Mouse (Mus musculus) hematopoietic stem cell, adult 5-6 weeks (primary cell): Measurements from ENCODE around the gene Izumo1. TPM values are rescaled to one million over a fixed set of nuclear protein-coding genes. Genes with fewer than 3 reads are reported as not detected.

ENCODE experiments used
- ATAC-seq, 2 experiments: fragments of 125-278 bp in 1 of 2; replicated peaks in 1 of 2; 2 replicates each; pipeline ENCODE4 v1.8.0; 2016 to 2017; ENCODE audit warnings: inconsistent platforms in 2 of 2, mild to moderate bottlenecking in 2 of 2, moderate number of reproducible peaks in 2 of 2, low read depth in 1 of 2, moderate TSS enrichment in 1 of 2; ENCODE audit not compliant: low FRiP score in 2 of 2, poor library complexity in 2 of 2, severe bottlenecking in 2 of 2, insufficient read depth in 1 of 2, low TSS enrichment in 1 of 2
- total RNA-seq: library from RNA; stranded (forward); fragments of 172-1452, 232-1000 nt; gene quantifications from 2 replicates; pipeline ENCODE4 v1.2.3, GENCODE M21; 2017

Gene Izumo1
- not detected in 2 replicates for total RNA-seq

- no peak for ATAC-seq
Observed at GRCm38 (mm10) chr7:45621443-45621842, at the start of gene Izumo1. Gene Izumo1, plus strand, starts transcription at chr7:45621811.

- ATAC-seq = no peak
Observed at GRCm38 (mm10) chr7:45571966-45572365, 49.6 kb upstream of the Izumo1 start.

GRCm38 (mm10) chr7:45573954-45574353 lies 47.7 kb upstream of the Izumo1 start:
- ATAC-seq = no peak

DNA sequence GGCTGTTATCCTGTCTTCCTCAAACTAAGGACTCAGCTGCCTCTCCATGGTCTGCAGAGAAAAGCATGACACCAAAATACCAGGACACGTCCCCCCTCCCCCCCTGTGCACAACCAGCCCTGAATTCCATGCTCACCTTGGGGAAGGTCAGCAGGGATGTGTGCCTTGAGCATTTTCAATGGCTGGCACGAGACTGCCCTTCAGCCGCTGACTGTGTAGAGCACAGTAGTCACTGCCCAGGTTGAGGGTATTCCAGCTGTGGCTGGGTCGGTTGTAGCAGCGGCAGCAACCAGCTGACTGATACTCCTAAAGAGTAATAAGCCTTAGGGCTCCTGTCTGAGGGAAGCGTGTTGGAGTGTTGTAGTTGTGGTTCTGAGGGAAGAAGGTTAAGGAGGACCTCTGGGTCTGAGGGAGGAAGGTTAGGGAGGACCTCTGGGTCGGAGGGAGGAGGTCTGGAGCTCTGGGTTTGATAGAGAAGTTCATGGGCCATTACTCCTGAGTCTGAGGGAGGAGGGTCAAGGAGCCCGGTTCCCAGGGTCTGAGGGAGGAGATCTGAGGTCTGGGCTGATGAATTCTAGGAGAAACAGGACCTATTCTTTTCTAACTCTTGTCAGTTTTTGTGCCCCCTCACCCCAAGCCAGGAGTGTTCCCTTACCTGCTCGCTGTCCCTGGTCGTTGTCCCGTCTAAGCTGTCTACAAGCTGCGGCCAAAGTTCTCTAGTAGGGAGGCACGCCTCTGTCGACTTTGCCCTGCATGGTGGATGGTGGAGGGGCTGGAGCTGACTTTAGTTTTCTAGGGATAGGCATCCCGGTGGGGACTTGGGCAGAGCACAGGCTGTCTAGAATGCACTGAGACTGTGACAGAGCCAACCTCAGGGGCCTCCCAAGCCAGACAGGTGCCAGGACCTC lies 46.9 kb upstream of the Izumo1 start:
- ATAC-seq = no peak

DNA sequence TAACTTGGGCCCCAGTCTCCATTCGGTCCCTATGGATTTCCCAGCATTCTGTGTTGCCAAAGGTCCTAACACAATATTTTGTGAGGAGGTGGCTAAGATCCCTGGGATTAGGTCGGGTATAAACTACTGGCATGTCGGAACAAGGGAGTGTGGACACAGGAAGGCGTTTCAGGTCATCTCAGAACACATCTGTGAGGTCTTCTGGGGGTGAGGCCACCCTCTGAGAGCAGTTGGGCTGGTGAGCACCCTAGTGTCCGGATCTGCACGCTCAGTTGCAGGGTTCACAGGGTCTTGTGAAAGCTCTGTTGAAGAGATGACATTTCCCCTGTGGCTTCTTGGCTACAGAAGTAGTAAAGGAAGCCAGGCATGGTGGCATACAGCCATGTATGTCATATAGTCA lies 35.7 kb upstream of the Izumo1 start:
- ATAC-seq = no peak

GRCm38 (mm10) chr7:45587631-45588592 lies 33.7 kb upstream of the Izumo1 start:
- ATAC-seq = no peak

- peak; percentile 85 to 89 for ATAC-seq
Observed at GRCm38 (mm10) chr7:45589173-45589572, 32.4 kb upstream of the Izumo1 start.

DNA sequence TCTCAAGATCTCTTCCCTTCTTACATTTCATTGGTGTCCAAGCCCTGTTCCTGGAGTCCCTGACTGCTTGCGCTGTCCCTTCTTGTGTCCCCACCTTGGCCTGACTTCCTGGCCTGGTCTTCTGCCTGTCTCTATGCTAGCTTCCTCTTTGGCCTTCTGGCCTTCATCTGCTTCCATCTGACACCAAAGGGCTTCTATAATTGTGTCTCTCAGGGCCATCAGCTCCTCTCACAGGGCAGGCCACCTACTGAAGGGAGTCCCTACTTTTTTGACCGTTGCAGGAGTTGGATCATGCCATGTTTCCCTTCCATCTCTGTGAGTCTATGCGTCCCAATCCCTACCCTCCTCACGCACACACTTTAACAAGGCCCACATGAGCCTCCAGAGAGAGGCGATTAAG lies 31.7 kb upstream of the Izumo1 start:
- no peak for ATAC-seq

DNA sequence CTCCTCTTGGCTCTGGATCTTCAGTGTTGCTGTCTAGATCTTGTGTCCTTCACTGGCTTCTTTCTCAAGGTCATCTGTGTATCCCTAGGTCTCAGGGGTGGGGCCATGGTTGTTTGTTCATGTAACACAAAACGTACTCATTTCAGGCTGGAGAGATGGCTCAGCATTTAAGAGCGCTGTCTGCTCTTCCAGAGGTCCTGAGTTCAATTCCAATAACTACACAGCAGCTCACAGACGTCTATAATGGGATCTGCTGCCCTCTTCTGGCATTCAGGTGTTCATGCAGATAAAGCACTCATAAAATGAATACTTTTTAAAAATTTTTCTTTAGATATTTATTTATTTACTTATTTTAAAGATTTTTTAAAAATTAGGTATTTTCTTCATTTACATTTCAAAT lies 30.7 kb upstream of the Izumo1 start:
- ATAC-seq = no peak

DNA sequence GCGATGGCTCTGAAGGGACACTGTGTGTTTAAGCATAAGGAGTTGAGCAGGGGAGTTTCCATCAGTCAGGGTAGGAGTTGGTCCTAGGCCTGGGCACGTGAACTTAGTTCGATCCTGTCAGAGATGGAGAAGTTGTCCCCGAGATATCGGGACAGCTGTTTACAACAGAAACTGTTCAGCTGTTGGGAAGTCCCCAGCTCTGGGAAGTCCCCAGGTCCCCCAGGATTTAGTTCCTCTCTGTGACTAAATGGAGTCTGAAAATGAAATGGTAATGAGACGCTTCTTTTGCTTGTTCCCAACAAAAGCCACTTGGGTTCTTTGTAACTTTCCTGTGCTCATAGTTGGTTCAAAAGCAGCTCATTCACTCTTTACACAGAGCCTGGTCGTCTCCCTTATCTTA lies 29.7 kb upstream of the Izumo1 start:
- ATAC-seq = no peak

- peak; percentile 55 to 65 for ATAC-seq
Observed at GRCm38 (mm10) chr7:45593118-45593815, 28.3 kb upstream of the Izumo1 start.

- no peak for ATAC-seq
Observed at GRCm38 (mm10) chr7:45595176-45595575, 26.4 kb upstream of the Izumo1 start.

GRCm38 (mm10) chr7:45596107-45596506 lies 25.5 kb upstream of the Izumo1 start:
- ATAC-seq = no peak

GRCm38 (mm10) chr7:45597013-45597412 lies 24.6 kb upstream of the Izumo1 start:
- ATAC-seq = no peak

DNA sequence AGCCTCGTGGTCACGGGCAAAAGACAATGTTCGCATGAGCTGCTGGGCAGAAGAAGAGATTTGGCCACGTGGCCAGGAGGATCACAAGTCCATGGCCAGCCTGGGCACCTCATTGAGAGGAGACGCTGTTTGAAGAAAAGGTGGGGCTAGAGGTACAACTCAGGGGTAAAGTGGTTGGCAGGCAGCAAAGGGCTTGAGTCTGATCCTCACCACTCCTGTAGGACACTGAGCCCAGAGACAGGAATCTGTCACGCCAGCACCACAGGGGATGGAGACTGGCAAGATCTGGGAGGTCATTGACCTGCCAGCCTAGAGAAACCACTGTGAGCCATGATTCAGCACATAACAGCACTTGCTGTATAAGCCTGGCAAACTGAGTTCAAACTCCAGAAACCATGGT lies 24.1 kb upstream of the Izumo1 start:
- ATAC-seq = no peak

DNA sequence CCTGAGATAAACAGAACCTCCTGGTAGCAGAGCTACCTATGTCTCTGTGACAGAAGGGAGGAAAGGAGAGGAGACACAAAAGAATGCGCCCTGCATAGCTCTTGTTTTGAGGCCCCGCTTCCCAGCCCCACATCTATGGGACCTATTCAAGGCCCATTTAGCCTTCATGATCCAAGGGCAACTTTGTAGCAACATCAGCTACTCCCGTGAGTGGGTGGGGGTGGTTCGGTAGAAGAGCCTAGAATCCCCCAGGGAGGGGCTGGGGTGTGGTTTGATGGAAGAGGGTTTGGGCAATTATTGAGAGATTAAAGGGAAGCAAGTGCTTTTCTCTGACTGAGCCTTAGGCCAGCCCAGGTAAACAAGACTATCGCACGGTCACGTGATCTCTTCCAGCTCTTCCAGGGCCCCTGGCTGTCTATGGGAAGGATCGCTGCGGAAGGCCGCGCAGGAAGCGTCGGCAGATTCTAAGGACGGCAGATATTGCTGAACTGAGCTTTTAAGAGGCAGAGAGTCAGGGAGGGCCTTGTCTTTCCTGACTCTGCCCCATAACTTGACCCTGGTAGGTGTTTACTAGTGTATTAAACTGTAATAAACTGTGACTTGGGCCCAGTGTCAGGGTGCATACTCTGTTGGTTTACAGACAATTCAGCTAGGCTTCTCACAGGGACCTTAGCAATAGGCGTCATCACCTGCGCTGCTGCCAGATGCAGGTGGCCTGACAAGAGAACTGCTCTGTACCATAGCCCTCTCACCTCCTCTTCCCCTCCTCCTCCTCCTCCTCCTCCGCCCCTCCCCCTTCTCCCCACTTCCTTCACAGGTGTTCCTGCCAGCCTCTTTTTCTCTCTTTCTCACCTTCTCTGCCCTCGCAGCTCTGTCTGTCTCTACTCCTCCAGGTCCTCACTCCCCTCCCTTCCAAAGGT lies 22.4 kb upstream of the Izumo1 start:
- ATAC-seq = no peak
